Mouse (Mus musculus) CH12.LX (cell line): ENCODE data around the gene Xlr5c. TPM values are rescaled to one million over a fixed set of nuclear protein-coding genes. Genes with fewer than 3 reads are reported as not detected.
"Not testable (repeated sequence)": the region's sequence is repeated elsewhere in the genome, so short reads cannot be mapped to it uniquely, and the experiment has no call there.

ENCODE experiments used
- DNase-seq: peaks from one replicate; pipeline ENCODE4 v3.0.0-alpha.2; 2013; ENCODE audit errors: extremely low read depth
- H3K27ac ChIP-seq: 2 replicates; pipeline ENCODE4 v1.5.1; 2012; ENCODE audit warnings: low read depth, mild to moderate bottlenecking, control low read depth, moderate library complexity; ENCODE audit not compliant: insufficient read depth
- H3K27me3 ChIP-seq: replicated peaks from 2 replicates; pipeline ENCODE3; 2012; ENCODE audit warnings: inconsistent platforms
- H3K36me3 ChIP-seq, 2 experiments: replicated peaks in 1 of 2; 2 replicates each; pipeline versions ENCODE3 to v1.6.1; 2012; ENCODE audit warnings: inconsistent platforms in 1 of 2, low read length in 1 of 2, mild to moderate bottlenecking in 1 of 2, mixed read lengths in 1 of 2, moderate library complexity in 1 of 2; ENCODE audit not compliant: control insufficient read depth in 1 of 2, insufficient read depth in 1 of 2
- H3K4me1 ChIP-seq, 2 experiments: 2 replicates each; pipeline ENCODE4 v1.6.1; 2012; ENCODE audit warnings: inconsistent platforms in 1 of 2, moderate library complexity in 1 of 2; ENCODE audit not compliant: insufficient read depth in 2 of 2, control insufficient read depth in 1 of 2
- H3K4me2 ChIP-seq: 2 replicates; pipeline ENCODE4 v1.6.1; 2012; ENCODE audit warnings: low read depth, mild to moderate bottlenecking, control low read depth; ENCODE audit not compliant: poor library complexity, insufficient read depth, severe bottlenecking
- H3K4me3 ChIP-seq, 3 experiments: fragments of 150-350 bp in 1 of 3; sonication (generic) in 1 of 3; replicated peaks in 1 of 3; 2 replicates each; pipeline versions ENCODE3 to v1.5.1; 2011 to 2012; ENCODE audit warnings: low read depth in 2 of 3, low read length in 2 of 3, mild to moderate bottlenecking in 2 of 3, moderate library complexity in 2 of 3, control low read depth in 1 of 3, improper control_type of control experiment in 1 of 3, inconsistent platforms in 1 of 3, mixed read lengths in 1 of 3; ENCODE audit not compliant: poor library complexity in 1 of 3
- H3K79me2 ChIP-seq: replicated peaks from 2 replicates; pipeline ENCODE4 v1.6.1; 2012; ENCODE audit warnings: mild to moderate bottlenecking, moderate library complexity; ENCODE audit not compliant: control insufficient read depth, poor library complexity, insufficient read depth, severe bottlenecking; ENCODE audit errors: extremely low read depth
- H3K9ac ChIP-seq: 2 replicates; pipeline ENCODE4 v1.6.1; 2012; ENCODE audit warnings: low read depth, mild to moderate bottlenecking, control low read depth, moderate library complexity; ENCODE audit not compliant: insufficient read depth
- H3K9me3 ChIP-seq: replicated peaks from 2 replicates; pipeline ENCODE3; 2012; ENCODE audit warnings: low read length, inconsistent platforms, mixed read lengths
- CTCF ChIP-seq, 2 experiments: IDR thresholded peaks in 1 of 2; conservative IDR thresholded peaks in 1 of 2; 2 replicates each; pipeline ENCODE4 v1.5.1; 2011 to 2012; ENCODE audit warnings: low read depth in 2 of 2, low read length in 2 of 2, improper control_type of control experiment in 1 of 2, inconsistent platforms in 1 of 2, mild to moderate bottlenecking in 1 of 2, moderate library complexity in 1 of 2
- MAFK ChIP-seq: IDR thresholded peaks from 2 replicates; pipeline ENCODE4 v1.6.1; 2011; ENCODE audit warnings: low read length, improper control_type of control experiment; ENCODE audit not compliant: insufficient replicate concordance
- NRF1 ChIP-seq: IDR thresholded peaks from 2 replicates; pipeline ENCODE4 v1.6.1; 2014; ENCODE audit warnings: low read depth, mild to moderate bottlenecking, inconsistent platforms, low read length, improper control_type of control experiment, moderate library complexity
- POLR2A ChIP-seq: IDR thresholded peaks from 2 replicates; pipeline ENCODE4 v1.6.1; 2011; ENCODE audit warnings: low read depth, mild to moderate bottlenecking, improper control_type of control experiment, low read length
- RAD21 ChIP-seq: IDR thresholded peaks from 2 replicates; pipeline ENCODE4 v1.6.1; 2011; ENCODE audit warnings: low read depth, mild to moderate bottlenecking, low read length, improper control_type of control experiment, moderate library complexity
- SMC3 ChIP-seq: IDR thresholded peaks from 2 replicates; pipeline ENCODE4 v1.6.1; 2011; ENCODE audit warnings: low read depth, low read length, improper control_type of control experiment
- dilution Hi-C: fragments of 300-500 bp; cut with MboI; formaldehyde crosslinking; loops from 2 replicates; pipeline ENCODE4 v1.14.3; 2020; ENCODE audit warnings: low sequenced_read_pairs; ENCODE audit not compliant: extremely low pct_unique_long_range_greater_than_20kb, extremely low pct_ligation_motif_present
- in situ Hi-C: fragments of 300-500 bp; cut with MboI; formaldehyde crosslinking; loops from 3 replicates; pipeline ENCODE4 v1.14.3; 2019; ENCODE audit warnings: low sequenced_read_pairs, low pct_ligation_motif_present, low pct_unique_long_range_greater_than_20kb, mixed read lengths
- polyA plus RNA-seq: library from polyadenylated mRNA; unstranded; fragments of >175 nt; gene quantifications from 2 replicates; pipeline ENCODE4 v1.2.1, GENCODE M21; 2012; ENCODE audit warnings: low read depth; ENCODE audit not compliant: insufficient read length
- total RNA-seq, 2 experiments: library from RNA; depleted of rRNA; stranded (reverse); fragments of 300-350 nt in 1 of 2; fragments of >200 nt in 1 of 2; gene quantifications; 2 replicates each; pipeline ENCODE4 v1.2.3; 2012 to 2014

Xlr5c gene
- total and polyA plus RNA-seq, 3 experiments: 0.17 to 0.51 (median 0.38) TPM

DNA sequence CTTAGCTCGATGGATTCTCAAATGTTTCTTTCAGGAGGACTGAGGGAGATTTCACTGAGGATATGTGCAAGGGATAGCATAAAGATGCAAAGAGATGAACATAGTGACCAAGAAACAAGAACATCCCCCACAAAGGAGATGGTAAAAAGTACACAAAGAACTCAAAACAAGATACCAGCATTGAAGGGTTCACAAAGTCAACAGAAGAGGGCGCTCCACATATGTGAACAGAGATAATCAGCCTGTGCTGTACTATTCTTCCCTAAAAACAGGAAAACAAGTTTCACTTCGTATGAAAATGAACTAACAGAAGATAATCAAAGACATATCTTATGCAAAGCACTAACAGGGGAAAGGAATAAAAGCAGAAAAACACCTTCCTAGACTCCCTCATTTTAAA lies 19.7 kb upstream of the Xlr5c start:
- no peaks in the 10 kb centered on the region for H3K79me2 ChIP-seq
- peak; percentile 42 to 70; a peak in 3 of 4 replicates for TF ChIP-seq CTCF (conservative IDR thresholded peaks at IDR 0.05 in 1 of 2, IDR thresholded peaks at IDR 0.05 in 1 of 2; ENCODE audit: low read depth in 2 of 2, low read length in 2 of 2)
- TF ChIP-seq MAFK: no peak
- peak; percentile 75 for TF ChIP-seq SMC3
- peak; percentile 63 for TF ChIP-seq RAD21
- TF ChIP-seq, all 38 proteins: peak for 3
- Histone ChIP-seq H3K4me3 (no peak overlapping the region), H3K4me1 (no peaks in the 10 kb centered on the region), H3K27ac (no peak overlapping the region), H3K9ac (no peak overlapping the region), H3K4me2 (no peak overlapping the region), H3K36me3 (no peaks in the 10 kb centered on the region), H3K27me3 (no peaks in the 10 kb centered on the region), H3K9me3 (no peaks in the 10 kb centered on the region)
- peak; percentile 41 for DNase-seq
- in situ Hi-C loops (loop anchor here (25.0 kb wide), 1 partner anchor 100 kb away; the partner anchor contains the start of gene Zfp92), dilution Hi-C loops (no loop called here)

DNA sequence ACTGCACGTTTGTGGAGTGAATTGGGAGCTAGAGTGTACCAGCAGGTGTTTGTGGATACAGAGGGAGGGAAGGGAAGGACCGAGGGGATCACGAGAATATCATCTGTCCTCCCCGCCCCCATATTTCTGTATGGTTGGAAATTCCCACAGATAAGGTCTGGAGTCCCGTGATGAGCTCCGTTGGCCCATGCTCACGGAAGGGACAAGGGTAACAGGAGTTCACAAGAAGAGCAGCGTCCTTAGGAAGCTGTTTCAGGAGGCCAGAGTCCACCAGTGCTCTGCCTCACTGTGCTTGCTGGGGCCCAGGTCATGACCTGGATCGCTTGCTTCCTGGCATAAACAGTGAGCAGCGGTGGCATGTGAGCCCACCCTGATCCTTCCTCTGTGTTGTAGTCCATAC lies 3.0 kb upstream of the Xlr5c start:
- H3K36me3 ChIP-seq, in situ Hi-C loops, H3K4me3 ChIP-seq, H3K79me2 ChIP-seq, H3K4me2 ChIP-seq, dilution Hi-C loops, H3K4me1 ChIP-seq, H3K9me3 ChIP-seq, H3K9ac ChIP-seq, DNase-seq, H3K27me3 ChIP-seq, H3K27ac ChIP-seq: not testable (repeated sequence)

DNA sequence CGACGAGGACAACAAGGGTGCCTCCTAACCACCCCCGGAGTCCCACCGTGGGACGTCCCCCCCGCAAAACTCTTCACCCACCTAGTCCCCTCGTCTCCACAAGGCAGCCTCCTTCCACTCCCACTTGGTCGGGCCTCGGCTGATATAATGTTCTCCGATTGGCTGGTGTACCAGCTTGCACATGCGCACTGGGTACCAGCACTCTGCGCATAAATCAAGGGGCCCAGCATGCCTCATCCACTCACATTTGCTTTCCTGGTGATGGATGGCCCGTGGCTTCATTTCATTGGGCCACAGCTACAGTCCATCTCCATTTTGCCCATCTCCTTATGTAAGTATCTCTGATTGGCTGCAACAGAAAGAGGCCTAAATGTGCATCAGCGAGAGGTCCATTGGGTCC lies 27.5 kb downstream of the Xlr5c start, which contains the start of gene Xlr3c:
Gene Xlr3c (minus strand): TSS at position 121 of the 400 bp plus-strand sequence.
- dilution Hi-C loops, H3K36me3 ChIP-seq, H3K9me3 ChIP-seq, in situ Hi-C loops, H3K79me2 ChIP-seq, H3K4me1 ChIP-seq, H3K27me3 ChIP-seq, H3K27ac ChIP-seq, H3K4me3 ChIP-seq, DNase-seq, H3K4me2 ChIP-seq, H3K9ac ChIP-seq: not testable (repeated sequence)
- TF ChIP-seq NRF1 (peak; percentile 77), POLR2A (peak; percentile 22; the same call in 1 of the 2 replicates)

DNA sequence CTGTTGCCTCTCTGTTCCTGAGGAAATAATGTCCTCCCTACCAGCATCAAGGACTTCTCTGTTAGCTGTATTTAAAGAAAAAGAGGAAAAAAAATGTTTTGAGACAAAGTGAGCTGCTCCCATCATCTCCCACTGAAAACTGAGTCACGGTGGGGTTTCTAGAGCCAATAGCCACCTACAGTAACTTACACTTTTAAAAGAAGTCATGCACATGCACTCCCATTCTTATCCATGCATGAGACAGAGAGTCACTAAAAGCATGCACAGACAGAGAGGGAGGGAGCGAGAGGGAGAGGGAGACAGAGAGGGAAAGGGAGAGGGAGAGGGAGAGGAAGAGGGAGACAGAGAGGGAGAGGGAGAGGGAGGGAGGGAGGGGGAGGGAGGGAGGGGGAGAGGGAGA lies 30.3 kb downstream of the Xlr5c start:
- H3K4me2 ChIP-seq, dilution Hi-C loops, in situ Hi-C loops, H3K4me3 ChIP-seq, H3K27me3 ChIP-seq, H3K36me3 ChIP-seq, H3K79me2 ChIP-seq, H3K4me1 ChIP-seq, H3K9me3 ChIP-seq, H3K27ac ChIP-seq, DNase-seq, H3K9ac ChIP-seq: not testable (repeated sequence)
